13 mouse cellular contexts compared by ENCODE assay signal in the genomic region with DNA sequence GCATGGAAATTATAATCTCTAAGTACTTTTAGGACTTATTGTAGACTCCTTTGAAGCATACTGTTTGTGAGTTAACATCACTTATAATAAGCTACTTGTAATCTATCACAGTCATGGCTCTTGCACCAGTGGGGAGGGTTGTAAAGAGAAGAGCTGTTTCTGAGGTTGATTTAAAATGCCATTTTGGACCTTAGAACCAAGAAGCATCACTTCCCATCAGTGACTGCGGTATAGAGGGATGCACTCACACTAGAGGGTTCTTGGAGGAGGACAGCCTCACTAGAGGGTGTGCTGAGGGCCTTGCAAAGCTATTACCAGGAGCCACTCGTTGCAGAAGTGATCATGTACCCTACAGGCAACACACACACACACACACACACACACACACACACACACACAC. TPM values are rescaled to one million over a fixed set of nuclear protein-coding genes. Genes with fewer than 3 reads are reported as not detected.
DNase-seq lines count a peak whose midpoint lies in the region; ATAC-seq and TF ChIP-seq lines count a peak whose summit lies in the region.
"Had no signal": no experiment of that assay in that cellular context is flagged by ENCODE, and none has a peak within 500 bp of the region (broad histone marks: within the 10 kb centered on the region; RNA-seq: fewer than 3 reads in every experiment).

No protein-coding gene starts in this region.

- H3K4me2 ChIP-seq in kidney, embryonic 16.5 days (replicated peaks; ENCODE audit: low read depth, low read length), result peak overlapping the region; percentile 33
- H3K4me2 ChIP-seq in kidney, embryonic 14.5 days (replicated peaks; ENCODE audit: low read depth, low read length), result no peak overlapping the region
- peak overlapping the region; percentile 53 for H3K4me2 ChIP-seq in liver, postnatal 0 days (ENCODE audit: low read depth, low read length)
- H3K4me2 ChIP-seq: forebrain, embryonic 13.5 days had no signal

- H3K79me2 ChIP-seq in heart, adult 2 months (replicated peaks; ENCODE audit: control insufficient read depth, insufficient read depth, low read length), result no peaks in the 10 kb centered on the region
- no peaks in the 10 kb centered on the region for H3K79me2 ChIP-seq in MEL (ENCODE audit: control insufficient read depth, insufficient read depth, low read length, poor library complexity)

- 68% methylated on average over 2 of the region's 2 CpGs for WGBS in heart, adult 2 months
- 63% methylated on average over 2 of the region's 2 CpGs for WGBS in kidney, embryonic 16.5 days
- WGBS in kidney, embryonic 14.5 days, result 54% methylated on average over 2 of the region's 2 CpGs
- WGBS in liver, postnatal 0 days (ENCODE audit: insufficient replicate concordance), result 36% methylated on average over 2 of the region's 2 CpGs

- H3K9me3 ChIP-seq in kidney, embryonic 16.5 days (ENCODE audit: low read length), result no peaks in the 10 kb centered on the region
- no peaks in the 10 kb centered on the region for H3K9me3 ChIP-seq in kidney, embryonic 14.5 days (ENCODE audit: control insufficient read depth, low read length)
- no peaks in the 10 kb centered on the region for H3K9me3 ChIP-seq in MEL (replicated peaks; ENCODE audit: insufficient read depth, low read length)
- no peaks in the 10 kb centered on the region for H3K9me3 ChIP-seq in liver, postnatal 0 days (ENCODE audit: low read length)
- H3K9me3 ChIP-seq: forebrain, embryonic 13.5 days had no signal

- TF ChIP-seq RAD21 in MEL (IDR thresholded peaks at IDR 0.05; ENCODE audit: low read depth, low read length), result no peak

- no peaks in the 10 kb centered on the region for H3K27me3 ChIP-seq in heart, adult 2 months (ENCODE audit: control insufficient read depth, insufficient read depth, low read length)
- no peaks in the 10 kb centered on the region; the same call in 1 of the 2 replicates for H3K27me3 ChIP-seq in kidney, embryonic 16.5 days (ENCODE audit: insufficient read depth, low read length)
- H3K27me3 ChIP-seq in kidney, embryonic 14.5 days (ENCODE audit: control insufficient read depth, insufficient read depth, low read length), result no peaks in the 10 kb centered on the region
- H3K27me3 ChIP-seq in MEL (ENCODE audit: control insufficient read depth in 1 of 2, insufficient read depth in 2 of 2, low read length in 2 of 2), result no peaks in the 10 kb centered on the region
- H3K27me3 ChIP-seq in liver, postnatal 0 days (ENCODE audit: insufficient read depth, low read length), result no peaks in the 10 kb centered on the region
- H3K27me3 ChIP-seq: forebrain, embryonic 13.5 days had no signal

- intact Hi-C loops in heart, adult 2 months (cut with DNase I), result loop anchor here (5.0 to 10.0 kb wide), 2 partner anchors 42 to 51 kb away; no protein-coding TSS in a partner anchor
- intact Hi-C loops in heart, postnatal 25 days (cut with DNase I), result no loop called here

- ATAC-seq in kidney, embryonic 16.5 days (ENCODE audit: low FRiP score, low TSS enrichment), result no peak
- no peak for ATAC-seq in kidney, embryonic 14.5 days (ENCODE audit: low FRiP score, low TSS enrichment)
- no peak for ATAC-seq in liver, postnatal 0 days
- ATAC-seq: forebrain, embryonic 13.5 days had no signal

- no peak overlapping the region for H3K9ac ChIP-seq in heart, adult 2 months (ENCODE audit: low read depth, low read length)
- no peak overlapping the region for H3K9ac ChIP-seq in kidney, embryonic 16.5 days (replicated peaks; ENCODE audit: low read length)
- H3K9ac ChIP-seq in kidney, embryonic 14.5 days (ENCODE audit: low read depth, low read length), result no peak overlapping the region
- peak overlapping the region; percentile 72 for H3K9ac ChIP-seq in MEL (ENCODE audit: control insufficient read depth, low read depth, low read length, poor library complexity, severe bottlenecking)
- H3K9ac ChIP-seq in liver, postnatal 0 days (replicated peaks), result no peak overlapping the region
- H3K9ac ChIP-seq: forebrain, embryonic 13.5 days had no signal

- H3K4me1 ChIP-seq in heart, adult 2 months (ENCODE audit: control insufficient read depth, insufficient read depth, low read length), result peaks cover 16% of the 10 kb centered on the region
- H3K4me1 ChIP-seq in kidney, embryonic 16.5 days (ENCODE audit: insufficient read depth, low read length), result peaks cover 23% of the 10 kb centered on the region
- H3K4me1 ChIP-seq in kidney, embryonic 14.5 days (ENCODE audit: control insufficient read depth, insufficient read depth, low read length), result peaks cover 11% of the 10 kb centered on the region
- H3K4me1 ChIP-seq in MEL (ENCODE audit: control insufficient read depth in 1 of 2, insufficient read depth in 2 of 2, low read length in 2 of 2), result peaks cover 6 to 20% of the 10 kb centered on the region in 2 experiments
- peaks cover 43% of the 10 kb centered on the region for H3K4me1 ChIP-seq in liver, postnatal 0 days (ENCODE audit: insufficient read depth)
- H3K4me1 ChIP-seq: forebrain, embryonic 13.5 days had no signal

- peak overlapping the region; percentile 45 for H3K4me3 ChIP-seq in heart, adult 2 months
- H3K4me3 ChIP-seq in kidney, embryonic 16.5 days (ENCODE audit: low read length), result no peak overlapping the region
- no peak overlapping the region for H3K4me3 ChIP-seq in kidney, embryonic 14.5 days (ENCODE audit: low read length)
- peak overlapping the region; percentile 80 to 89; a peak in 3 of 4 replicates for H3K4me3 ChIP-seq in MEL (ENCODE audit: control insufficient read depth in 1 of 2, insufficient read depth in 1 of 2, low read depth in 2 of 2, low read length in 2 of 2)
- peak overlapping the region; percentile 27 for H3K4me3 ChIP-seq in liver, postnatal 0 days (ENCODE audit: low read depth, low read length)
- H3K4me3 ChIP-seq: forebrain, embryonic 13.5 days had no signal

- no peak for TF ChIP-seq POLR2A in heart, adult 2 months (IDR thresholded peaks at IDR 0.05; ENCODE audit: insufficient read depth, low read depth, low read length)
- no peak for TF ChIP-seq POLR2A in MEL (IDR thresholded peaks at IDR 0.05; ENCODE audit: control insufficient read depth in 1 of 2, insufficient read depth in 1 of 2, low read depth in 1 of 2, low read length in 2 of 2, poor library complexity in 1 of 2)

- no peak for DNase-seq in heart, adult 2 months
- DNase-seq in heart, postnatal 25 days (ENCODE audit: low spot score), result no peak
- DNase-seq in MEL (ENCODE audit: low read depth, low spot score), result peak; percentile 25
- DNase-seq in liver, postnatal 0 days, result no peak
- no peak for DNase-seq in cerebellum, postnatal 14 days
- no peak for DNase-seq in layer of hippocampus, adult 11-12 months (ENCODE audit: low spot score)
- DNase-seq: cerebellum, adult 8-10 months; embryo, embryonic 11 days; retina, postnatal 1 day had no signal

- no peaks in the 10 kb centered on the region for H3K36me3 ChIP-seq in heart, adult 2 months (ENCODE audit: control insufficient read depth, insufficient read depth, low read length)
- H3K36me3 ChIP-seq in kidney, embryonic 16.5 days (ENCODE audit: insufficient read depth, low read length), result no peaks in the 10 kb centered on the region
- no peaks in the 10 kb centered on the region for H3K36me3 ChIP-seq in kidney, embryonic 14.5 days (ENCODE audit: control insufficient read depth, insufficient read depth, low read length)
- peaks cover 0 to 18% of the 10 kb centered on the region in 2 experiments; a peak in 2 of 4 replicates for H3K36me3 ChIP-seq in MEL (ENCODE audit: control insufficient read depth in 1 of 2, insufficient read depth in 2 of 2, low read length in 2 of 2)
- no peaks in the 10 kb centered on the region for H3K36me3 ChIP-seq in liver, postnatal 0 days (replicated peaks; ENCODE audit: insufficient read depth, low read length)

- no peak for TF ChIP-seq CTCF in heart, adult 2 months (IDR thresholded peaks at IDR 0.05)
- TF ChIP-seq CTCF in MEL (IDR thresholded peaks at IDR 0.05 in 2 of 3, conservative IDR thresholded peaks at IDR 0.05 in 1 of 3; ENCODE audit: control insufficient read depth in 1 of 3, insufficient read depth in 1 of 3, low read depth in 2 of 3, low read length in 3 of 3, poor library complexity in 1 of 3, severe bottlenecking in 1 of 3), result no peak
- no peak for TF ChIP-seq CTCF in liver, postnatal 0 days (IDR thresholded peaks at IDR 0.05; ENCODE audit: low read depth)

- TF ChIP-seq EP300 in heart, adult 2 months (IDR thresholded peaks at IDR 0.05; ENCODE audit: insufficient read depth, low read depth, low read length), result no peak
- no peak for TF ChIP-seq EP300 in MEL (IDR thresholded peaks at IDR 0.05; ENCODE audit: low read depth in 1 of 2, low read length in 2 of 2)
- TF ChIP-seq EP300 in liver, postnatal 0 days (IDR thresholded peaks at IDR 0.05; ENCODE audit: low read depth), result no peak

- H3K27ac ChIP-seq in heart, adult 2 months, result peak overlapping the region; percentile 57
- no peak overlapping the region for H3K27ac ChIP-seq in kidney, embryonic 16.5 days (ENCODE audit: low read length)
- H3K27ac ChIP-seq in kidney, embryonic 14.5 days (ENCODE audit: low read depth, low read length), result no peak overlapping the region
- H3K27ac ChIP-seq in MEL (ENCODE audit: control insufficient read depth, low read depth, low read length), result no peak overlapping the region
- peak overlapping the region; percentile 79 for H3K27ac ChIP-seq in liver, postnatal 0 days (ENCODE audit: low read depth)
- H3K27ac ChIP-seq: forebrain, embryonic 13.5 days; macrophage had no signal

TF ChIP-seq in MEL, 35 proteins besides CTCF, POLR2A, EP300 and RAD21 (continues in another document):
- TF ChIP-seq SIN3A (IDR thresholded peaks at IDR 0.05; ENCODE audit: low read length), result no peak
- TF ChIP-seq JUND (IDR thresholded peaks at IDR 0.05; ENCODE audit: low read depth, low read length), result no peak
- no peak for TF ChIP-seq RCOR1 (IDR thresholded peaks at IDR 0.05; ENCODE audit: low read depth, low read length)
- no peak for TF ChIP-seq MYB (IDR thresholded peaks at IDR 0.05; ENCODE audit: low read depth, low read length)
- TF ChIP-seq ELF1 (IDR thresholded peaks at IDR 0.05; ENCODE audit: low read depth, low read length), result no peak
- no peak for TF ChIP-seq TCF12 (IDR thresholded peaks at IDR 0.05; ENCODE audit: low read depth, low read length)
- TF ChIP-seq MYC (IDR thresholded peaks at IDR 0.05; ENCODE audit: low read depth, low read length), result no peak
- TF ChIP-seq CHD2 (IDR thresholded peaks at IDR 0.05; ENCODE audit: low read length), result no peak
- no peak for TF ChIP-seq POLR2AphosphoS5 (IDR thresholded peaks at IDR 0.05; ENCODE audit: borderline replicate concordance, low read depth, low read length)
- no peak for TF ChIP-seq ZNF384 (IDR thresholded peaks at IDR 0.05; ENCODE audit: low read depth, low read length)

RNA-seq across cellular contexts. Expression of a gene that starts 0.7 kb away (rescaled TPM):
- total RNA-seq in heart, adult 2 months (2021), result 1 to 10 TPM; 5.5 to 6.1 TPM
- polyA plus RNA-seq in heart, adult 2 months (2012; rRNA removed), result 4.8 and 6.1 TPM in 2 replicates
- total RNA-seq in heart, postnatal 25 days (2021), result 1 to 10 TPM; 6.0 to 6.1 TPM
- polyA plus RNA-seq in kidney, embryonic 16.5 days (2015; fragmentation: Nextera tagmentation; extraction: Ambion mirVana), result 5.1 and 5.3 TPM in 2 replicates
- 2.5 and 4.2 TPM in 2 replicates for polyA plus RNA-seq in kidney, embryonic 14.5 days (2014; fragmentation: Nextera tagmentation; extraction: Ambion mirVana)
- total RNA-seq in MEL (2012; rRNA removed), result 1.4 and 1.5 TPM in 2 replicates
- 1 to 10 TPM in 1 of 2 experiments, not detected in 1; 3.1 TPM for polyA plus RNA-seq in MEL (2012; ENCODE audit: insufficient read depth in 1 of 2, insufficient read length in 2 of 2, low read depth in 1 of 2, low replicate concordance in 2 of 2, missing spikeins in 1 of 2)
- 12.7 and 15.1 TPM in 2 replicates for polyA plus RNA-seq in liver, postnatal 0 days (2015; fragmentation: Nextera tagmentation; extraction: Ambion mirVana)

Comparison
In these comparisons a context has a peak if more than half of its experiments do, and no peak if none do; other contexts are left out.
1. H3K27ac ChIP-seq: peak in heart, adult 2 months (single experiment) and liver, postnatal 0 days (single experiment); none in kidney, embryonic 16.5 days (single experiment), kidney, embryonic 14.5 days (single experiment) and MEL (single experiment).
2. H3K4me3 ChIP-seq: peak in heart, adult 2 months (single experiment), MEL (2 of 2) and liver, postnatal 0 days (single experiment); none in kidney, embryonic 16.5 days (single experiment) and kidney, embryonic 14.5 days (single experiment).